Mouse (Mus musculus) liver, postnatal 0 days (tissue): ENCODE data around the gene Atrn.

Source experiments
- CTCF ChIP-seq: sonication (generic); IDR thresholded peaks from 2 replicates; pipeline ENCODE4 v1.5.1; 2016; ENCODE audit warnings: antibody characterized with exemption, low read depth
- EP300 ChIP-seq: IDR thresholded peaks from 2 replicates; pipeline ENCODE4 v1.6.1; 2016; ENCODE audit warnings: antibody characterized with exemption, low read depth, mild to moderate bottlenecking

DNA sequence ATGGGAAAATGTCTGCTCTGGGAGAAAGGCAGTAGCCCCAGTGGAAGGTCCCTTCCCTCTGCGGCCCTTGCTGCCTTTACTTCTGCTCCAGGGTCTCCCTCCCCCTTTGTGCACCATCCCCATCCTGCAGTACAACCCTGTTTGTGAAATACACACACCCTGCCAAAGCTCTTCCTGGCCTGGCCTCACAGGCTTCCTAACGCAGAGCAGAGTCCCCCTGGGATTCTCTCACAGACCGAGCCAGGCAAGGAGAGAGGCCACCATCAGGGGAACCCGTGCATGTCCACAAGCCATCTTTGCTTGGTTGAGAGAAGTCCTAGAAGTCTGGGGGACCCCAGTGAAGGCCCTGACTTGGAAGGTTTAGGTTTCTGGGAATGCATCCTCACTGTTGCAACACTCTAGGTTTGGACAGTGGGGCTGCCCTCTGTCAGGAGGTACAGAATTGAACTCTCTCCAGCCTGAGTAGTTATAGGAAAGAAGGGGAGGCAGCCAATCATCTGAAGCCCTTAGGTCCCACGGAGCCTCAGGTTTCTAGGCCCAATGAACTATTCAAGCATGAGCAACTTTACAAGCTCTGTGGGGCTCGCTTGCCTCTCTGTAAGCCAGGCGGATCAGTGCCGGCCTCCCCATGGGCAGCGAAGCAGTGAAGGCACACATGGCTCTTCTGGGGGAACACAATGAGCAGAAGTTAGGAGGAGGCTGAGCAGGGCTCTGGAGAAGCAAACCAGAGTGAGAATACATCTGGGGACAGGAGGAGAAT is 153.7 kb downstream of the Atrn start:
- no peak for TF ChIP-seq CTCF
- TF ChIP-seq EP300 = no peak
